Mouse (Mus musculus) macrophage (primary cell): ENCODE data around the gene Ripk4. TPM values are rescaled to one million over a fixed set of nuclear protein-coding genes. Genes with fewer than 3 reads are reported as not detected.

Experiments used
- H3K27ac ChIP-seq: fragments of 350-480 bp; formaldehyde crosslinking; 2 replicates; pipeline ENCODE4 v1.9.0; 2021
- H3K36me3 ChIP-seq: fragments of 350-480 bp; formaldehyde crosslinking; 2 replicates; pipeline ENCODE4 v1.9.0; 2021; ENCODE audit errors: inconsistent target
- H3K4me3 ChIP-seq: fragments of 350-480 bp; formaldehyde crosslinking; 2 replicates; pipeline ENCODE4 v1.9.0; 2021; ENCODE audit errors: inconsistent target
- H3K79me2 ChIP-seq: fragments of 350-480 bp; formaldehyde crosslinking; 2 replicates; pipeline ENCODE4 v1.9.0; 2021; ENCODE audit errors: inconsistent target
- WGBS: methylation state at CpG from one replicate; pipeline ENCODE4 v1.1.7; 2026; ENCODE audit warnings: inconsistent platforms; ENCODE audit not compliant: missing documents; 5-methylcytosine and 5-hydroxymethylcytosine counted together
- polyA plus RNA-seq: library from polyadenylated mRNA; stranded (reverse); fragments of 250-400 nt; gene quantifications from 3 replicates; pipeline ENCODE4 v1.2.4, GENCODE M21; 2018; ENCODE audit warnings: inconsistent platforms
- total RNA-seq, 78 experiments: library from RNA; depleted of rRNA; stranded (reverse); fragments of 250-400 nt; gene quantifications; 1 replicate in 9 of 78; 2 replicates in 24 of 78; 3 replicates in 43 of 78; 4 replicates in 2 of 78; pipeline ENCODE4 v1.2.4; 2018; ENCODE audit warnings: inconsistent platforms in 56 of 78

Ripk4 gene
- not detected for total RNA-seq (2018; cell fraction: chromatin; rRNA removed)
- total RNA-seq (2018; cell fraction: cytosol; rRNA removed) = under 1 TPM in 2 of 26 experiments, not detected in 24; 0.03 to 0.04 TPM
- not detected for total RNA-seq (2018; cell fraction: nucleus; rRNA removed)
- polyA plus RNA-seq = not detected in 3 replicates

GRCm38 (mm10) chr16:97763061-97763989, at the start of gene Ripk4:
Ripk4 (minus strand) TSS chr16:97763787.
- no peak within 1 kb of the TSS for H3K4me3 ChIP-seq
- no peak within 1 kb of the TSS for H3K27ac ChIP-seq
- 3% methylated on average over 88 of the region's 88 CpGs for whole genome bisulfite sequencing
- no peaks in the 10 kb centered on the region for H3K36me3 ChIP-seq
- no peaks in the 10 kb centered on the region for H3K79me2 ChIP-seq

- peaks cover 66% of the 10 kb centered on the region for H3K36me3 ChIP-seq
- WGBS = 100% methylated on average over 3 of the region's 3 CpGs
- H3K4me3 ChIP-seq = no peak overlapping the region
- H3K27ac ChIP-seq = no peak overlapping the region
- H3K79me2 ChIP-seq = no peaks in the 10 kb centered on the region
Observed at GRCm38 (mm10) chr16:97808881-97809280, 45.3 kb upstream of the Ripk4 start.

- H3K79me2 ChIP-seq = no peaks in the 10 kb centered on the region
- 96% methylated on average over 3 of the region's 3 CpGs for WGBS
- H3K4me3 ChIP-seq = no peak overlapping the region
- peaks cover 57% of the 10 kb centered on the region for H3K36me3 ChIP-seq
- no peak overlapping the region for H3K27ac ChIP-seq
Observed at GRCm38 (mm10) chr16:97805646-97806045, 42.1 kb upstream of the Ripk4 start.

- no peaks in the 10 kb centered on the region for H3K79me2 ChIP-seq
- 82% methylated on average over 7 of the region's 7 CpGs for WGBS
- no peak overlapping the region for H3K4me3 ChIP-seq
- no peak overlapping the region for H3K27ac ChIP-seq
- H3K36me3 ChIP-seq = peaks cover 52% of the 10 kb centered on the region
Observed at GRCm38 (mm10) chr16:97804680-97805547, 41.3 kb upstream of the Ripk4 start.

GRCm38 (mm10) chr16:97797950-97798869, 34.6 kb upstream of the Ripk4 start:
- no peaks in the 10 kb centered on the region for H3K79me2 ChIP-seq
- 83% methylated on average over 7 of the region's 7 CpGs for WGBS
- H3K27ac ChIP-seq = no peak overlapping the region
- no peak overlapping the region for H3K4me3 ChIP-seq
- peaks cover 40% of the 10 kb centered on the region for H3K36me3 ChIP-seq

- Histone ChIP-seq H3K36me3 (peaks cover 44% of the 10 kb centered on the region), H3K27ac (no peak overlapping the region)
- 82% methylated on average over 3 of the region's 3 CpGs for WGBS
Observed at GRCm38 (mm10) chr16:97797212-97797611, 33.6 kb upstream of the Ripk4 start.

GRCm38 (mm10) chr16:97794256-97794655, 30.7 kb upstream of the Ripk4 start:
- H3K27ac ChIP-seq = no peak overlapping the region
- peaks cover 42% of the 10 kb centered on the region for H3K36me3 ChIP-seq
- 88% methylated on average over 6 of the region's 6 CpGs for WGBS
- no peaks in the 10 kb centered on the region for H3K79me2 ChIP-seq
- no peak overlapping the region for H3K4me3 ChIP-seq

More at GRCm38 (mm10) chr16:97797212-97797611, 33.6 kb upstream of the Ripk4 start:
- no peak overlapping the region for H3K4me3 ChIP-seq
- no peaks in the 10 kb centered on the region for H3K79me2 ChIP-seq

GRCm38 (mm10) chr16:97783057-97783456, 19.5 kb upstream of the Ripk4 start:
- Histone ChIP-seq H3K36me3 (no peaks in the 10 kb centered on the region), H3K4me3 (no peak overlapping the region), H3K79me2 (no peaks in the 10 kb centered on the region), H3K27ac (no peak overlapping the region)
- 98% methylated on average over 5 of the region's 5 CpGs for WGBS

- WGBS = 36% methylated on average over 15 of the region's 15 CpGs
- Histone ChIP-seq H3K4me3 (no peak overlapping the region), H3K36me3 (no peaks in the 10 kb centered on the region), H3K79me2 (no peaks in the 10 kb centered on the region), H3K27ac (no peak overlapping the region)
Observed at GRCm38 (mm10) chr16:97778353-97779025, 14.9 kb upstream of the Ripk4 start.

GRCm38 (mm10) chr16:97766501-97766900, 2.9 kb upstream of the Ripk4 start:
- Histone ChIP-seq H3K79me2 (no peaks in the 10 kb centered on the region), H3K4me3 (no peak overlapping the region)
- WGBS = 48% methylated on average over 3 of the region's 3 CpGs

GRCm38 (mm10) chr16:97764626-97765025, 1.0 kb upstream of the Ripk4 start:
- Histone ChIP-seq H3K79me2 (no peaks in the 10 kb centered on the region), H3K27ac (no peak overlapping the region), H3K4me3 (no peak overlapping the region), H3K36me3 (no peaks in the 10 kb centered on the region)
- 58% methylated on average over 2 of the region's 2 CpGs for WGBS

More at GRCm38 (mm10) chr16:97766501-97766900, 2.9 kb upstream of the Ripk4 start:
- no peak overlapping the region for H3K27ac ChIP-seq
- no peaks in the 10 kb centered on the region for H3K36me3 ChIP-seq

GRCm38 (mm10) chr16:97763990-97764340, 378 bp upstream of the Ripk4 start:
- Histone ChIP-seq H3K79me2 (no peaks in the 10 kb centered on the region), H3K4me3 (no peak overlapping the region), H3K27ac (no peak overlapping the region), H3K36me3 (no peaks in the 10 kb centered on the region)
- WGBS = 23% methylated on average over 13 of the region's 13 CpGs

- Histone ChIP-seq H3K79me2 (no peaks in the 10 kb centered on the region), H3K27ac (no peak overlapping the region), H3K4me3 (no peak overlapping the region), H3K36me3 (no peaks in the 10 kb centered on the region)
- WGBS = 95% methylated on average over 2 of the region's 2 CpGs
Observed at GRCm38 (mm10) chr16:97761782-97762181, 1.8 kb downstream of the Ripk4 start.
